Mouse (Mus musculus) gastrocnemius, adult 8-10 months (tissue): ENCODE results near the gene Bphl. TPM values are rescaled to one million over a fixed set of nuclear protein-coding genes. Genes with fewer than 3 reads are reported as not detected.
"Not testable (repeated sequence)": the region's sequence is repeated elsewhere in the genome, so short reads cannot be mapped to it uniquely, and the experiment has no call there.

Experiments used
- DNase-seq, 2 experiments: peaks; one replicate each; pipeline ENCODE4 v3.0.0; 2022; ENCODE audit warnings: low spot score in 2 of 2
- total RNA-seq, 4 experiments: library from RNA; stranded (reverse); gene quantifications; 2 replicates each; pipeline ENCODE4 v1.2.4; 2022

Gene Bphl
- total RNA-seq, 4 experiments from 2014 or later = 25.7 to 38.7 (median 28.8) TPM

DNA sequence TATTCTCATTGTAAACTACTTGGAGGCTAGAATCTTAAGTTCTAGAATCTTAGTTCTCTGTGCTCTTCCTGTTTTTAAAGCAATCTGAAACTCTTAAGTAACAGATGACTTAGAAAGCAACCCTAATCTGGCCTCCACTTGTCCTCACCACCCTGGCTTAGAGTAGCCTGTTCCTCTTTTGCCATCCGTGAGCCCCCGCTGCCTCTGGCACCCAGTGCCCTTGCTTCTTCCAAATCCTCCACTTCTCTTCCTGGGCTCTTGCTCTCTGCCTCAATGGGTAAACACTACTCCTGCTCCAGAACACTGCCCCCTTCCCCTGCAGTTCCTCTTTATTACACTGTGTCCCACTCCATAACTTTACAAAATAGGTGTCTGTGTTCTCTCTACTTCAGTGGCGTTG, 14.3 kb downstream of the Bphl start:
- no peak for DNase-seq

DNA sequence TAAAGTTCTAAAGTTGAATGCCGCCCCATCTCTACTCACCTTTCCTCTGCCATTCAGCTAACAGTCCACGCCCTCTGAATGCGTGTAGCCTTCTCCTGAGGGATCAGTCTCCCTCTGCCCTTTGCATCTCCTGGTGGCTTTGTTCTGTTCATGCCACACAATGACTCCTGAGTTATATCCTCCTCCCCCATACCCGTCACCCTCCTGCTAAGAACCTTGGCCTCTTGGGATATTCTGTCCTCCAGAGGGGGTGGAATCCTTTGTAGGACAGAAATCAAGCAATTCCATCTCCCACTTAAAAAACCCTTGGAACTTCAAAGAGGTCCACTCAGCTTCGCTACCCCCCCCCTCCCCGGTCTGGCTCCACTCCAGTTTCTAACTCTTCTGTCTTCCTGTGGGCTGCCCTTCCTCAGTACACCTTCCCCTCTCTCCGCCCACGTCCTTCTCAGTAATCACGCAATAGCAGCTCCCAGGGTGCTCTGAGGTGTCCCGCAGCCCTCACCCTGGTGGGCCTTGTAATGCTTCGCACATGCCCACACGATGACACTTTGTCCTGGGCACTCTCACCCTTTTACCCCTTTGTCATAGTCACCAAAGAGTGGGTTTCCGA, 16.4 kb downstream of the Bphl start:
- no peak for DNase-seq

DNA sequence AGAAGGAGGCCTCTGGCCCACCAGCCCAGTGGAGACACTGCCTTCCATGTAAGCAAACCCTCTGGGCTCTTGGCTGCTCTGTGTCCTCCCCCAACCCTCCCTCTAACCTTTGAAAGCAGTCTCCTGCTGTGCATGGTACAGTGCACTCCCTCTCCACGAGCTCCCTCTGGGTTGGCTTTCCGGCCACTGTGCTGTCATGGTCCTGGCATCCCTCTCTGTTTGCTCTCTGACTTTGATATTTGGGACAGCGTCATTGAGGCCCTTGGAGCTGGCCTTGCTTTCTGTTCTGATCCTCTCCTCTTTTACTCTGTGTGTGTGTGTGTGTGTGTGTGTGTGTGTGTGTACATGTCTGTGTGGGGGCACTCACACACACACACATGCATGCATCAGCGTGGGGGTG, 17.0 kb downstream of the Bphl start:
- no peak for DNase-seq

DNA sequence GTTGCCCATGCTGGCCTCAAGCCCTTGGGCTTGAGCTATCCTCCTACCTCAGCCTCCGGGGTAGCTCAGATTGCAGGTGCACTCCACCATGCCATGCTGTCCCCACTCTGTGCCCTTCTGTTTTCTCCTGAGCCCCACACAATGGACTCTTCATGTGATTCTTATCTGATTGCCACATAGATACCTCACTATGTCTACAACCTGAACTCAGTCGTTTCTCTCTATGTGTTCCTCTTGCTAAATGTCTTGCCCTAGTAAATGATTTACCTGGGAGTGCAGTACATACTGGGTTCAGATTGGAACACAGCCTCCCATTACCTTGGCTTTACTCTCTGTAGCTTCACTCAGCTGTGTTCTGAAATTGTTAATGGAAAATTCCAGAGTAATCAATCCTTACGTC, 17.6 kb downstream of the Bphl start:
- no peak for DNase-seq

DNA sequence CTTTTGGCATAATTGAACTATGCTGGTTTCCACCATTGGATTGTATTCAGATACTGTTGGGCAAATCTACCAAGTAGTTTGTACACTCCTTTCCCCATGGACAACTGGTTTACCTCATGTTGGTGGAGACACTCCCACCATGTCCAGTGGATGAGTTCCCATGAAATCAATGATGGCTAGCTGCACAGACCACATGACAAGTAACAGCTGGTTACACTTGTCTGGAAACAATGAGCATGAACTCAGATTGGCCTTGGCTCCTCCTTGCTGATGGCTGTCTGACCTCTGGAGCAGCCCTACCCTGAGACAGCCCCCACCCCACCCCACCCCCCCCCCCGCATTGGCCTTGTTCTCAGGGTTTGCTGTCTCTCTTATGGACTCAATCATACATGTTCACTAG, 19.9 kb downstream of the Bphl start:
- DNase-seq = no peak

DNA sequence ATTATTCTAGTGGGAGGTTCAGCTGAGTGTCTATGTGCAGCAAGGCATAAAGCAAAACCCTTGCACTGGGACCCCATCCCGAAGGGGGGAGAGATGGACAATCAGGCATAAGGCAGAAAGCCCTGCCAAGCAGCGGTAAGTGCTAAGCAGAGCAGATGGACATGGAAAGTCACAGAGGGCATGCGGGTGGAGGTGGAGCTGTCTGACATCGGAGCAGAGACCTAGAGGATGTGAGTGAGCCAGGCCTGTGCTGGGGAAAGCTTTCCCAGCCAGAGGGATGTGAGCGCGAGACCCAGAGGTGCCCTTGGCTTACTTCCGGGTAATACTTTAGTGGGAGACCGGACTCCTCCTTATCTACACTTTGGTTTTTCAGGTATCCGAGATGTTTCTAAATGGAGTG, 22.7 kb downstream of the Bphl start:
- DNase-seq = no peak

DNA sequence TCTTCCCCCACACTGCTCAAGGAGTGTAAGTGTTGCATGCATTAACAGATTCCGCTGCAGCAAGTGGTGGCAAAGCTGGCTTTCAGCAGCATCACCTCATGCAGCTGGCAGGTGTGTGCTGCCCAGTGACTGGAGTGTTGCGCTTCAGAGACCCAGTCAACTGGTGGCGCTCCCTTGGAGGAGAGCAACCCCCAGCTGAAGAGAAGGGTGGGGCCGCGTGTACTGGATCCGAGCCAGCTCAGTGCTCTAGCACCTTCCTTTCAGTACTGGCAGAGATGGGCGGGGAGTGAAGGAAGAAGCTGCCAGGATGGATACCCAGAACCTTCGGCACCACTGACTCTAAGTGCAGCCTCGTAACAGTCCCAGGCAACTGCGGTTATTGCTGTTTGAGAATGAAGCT, 25.1 kb downstream of the Bphl start:
- no peak for DNase-seq

DNA sequence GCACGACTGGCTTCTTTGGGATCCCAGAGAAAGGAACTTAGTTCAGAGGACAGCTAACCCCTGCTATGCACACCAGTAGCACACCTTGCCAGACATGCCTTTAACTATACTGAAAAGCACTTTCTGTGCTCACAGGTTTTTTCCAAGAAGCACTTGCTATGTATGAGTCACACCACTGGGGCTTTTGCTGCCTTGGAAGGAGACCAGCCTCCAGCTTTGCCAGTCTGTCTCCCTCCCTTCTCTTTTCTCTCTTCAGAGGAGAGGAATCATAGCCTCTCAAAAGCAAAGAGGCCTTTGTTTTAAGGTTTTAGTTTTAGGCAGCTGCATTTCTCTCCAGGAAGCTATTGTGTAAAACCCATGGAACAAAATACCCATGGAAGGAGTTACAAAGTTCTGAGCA, 29.0 kb downstream of the Bphl start:
- DNase-seq = no peak

DNA sequence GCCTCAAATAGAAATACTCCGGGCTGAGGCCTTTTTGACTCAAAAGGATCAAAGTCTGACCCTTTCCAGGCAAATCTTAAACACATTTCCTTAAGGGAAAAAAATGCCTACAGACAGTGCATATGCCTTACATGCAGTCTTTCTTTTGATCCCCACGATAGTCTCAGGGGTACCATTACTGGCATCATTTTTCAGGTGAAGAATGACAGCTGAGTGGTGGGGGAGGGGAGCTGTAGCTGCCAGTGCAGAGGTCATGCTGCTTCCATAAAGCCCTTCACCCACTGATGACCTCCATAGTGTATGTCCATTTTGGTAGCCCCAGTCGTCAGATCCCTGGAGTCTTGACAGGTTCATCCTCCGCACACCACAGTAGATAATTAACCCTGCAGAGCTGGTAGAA, 32.9 kb downstream of the Bphl start:
- DNase-seq = no peak

DNA sequence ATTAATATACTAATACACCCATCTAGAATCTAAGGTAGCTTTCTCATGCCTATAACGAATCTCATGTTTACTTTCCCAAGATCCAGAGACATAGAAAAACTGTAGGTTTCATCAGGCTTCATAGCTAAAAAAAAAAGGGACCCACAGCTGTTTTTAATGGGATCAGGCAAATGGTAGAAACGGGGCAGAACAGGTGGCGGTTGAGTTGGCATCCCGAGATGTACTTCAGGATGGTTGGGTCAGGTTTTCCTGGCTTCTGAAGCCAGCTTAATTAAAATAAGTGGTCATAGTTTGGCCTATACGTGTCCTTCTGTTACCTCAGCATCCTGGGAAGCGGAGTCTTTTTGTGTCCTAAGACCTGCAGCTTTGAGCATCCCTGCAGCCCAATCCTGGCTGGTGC, 34.4 kb downstream of the Bphl start:
- DNase-seq = no peak

DNA sequence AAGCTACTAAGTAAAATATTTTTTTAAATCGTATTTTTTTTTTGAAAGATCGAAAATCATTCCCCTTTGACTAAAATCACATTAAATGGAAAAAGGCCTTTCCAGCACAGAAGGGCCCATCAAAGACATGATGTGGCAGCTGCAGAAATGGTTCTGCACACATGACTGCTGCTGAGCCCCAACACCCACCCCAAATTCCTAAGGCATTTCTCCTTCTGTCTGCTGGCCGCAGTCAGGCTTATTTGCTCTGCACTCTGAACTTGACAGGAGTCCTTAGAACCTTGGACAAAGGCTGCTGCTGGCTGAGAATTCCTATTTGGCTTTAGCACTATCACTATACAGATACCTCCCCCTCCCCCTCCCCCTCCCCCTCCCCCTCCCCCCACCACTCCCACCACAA, 35.5 kb downstream of the Bphl start:
- DNase-seq = no peak

DNA sequence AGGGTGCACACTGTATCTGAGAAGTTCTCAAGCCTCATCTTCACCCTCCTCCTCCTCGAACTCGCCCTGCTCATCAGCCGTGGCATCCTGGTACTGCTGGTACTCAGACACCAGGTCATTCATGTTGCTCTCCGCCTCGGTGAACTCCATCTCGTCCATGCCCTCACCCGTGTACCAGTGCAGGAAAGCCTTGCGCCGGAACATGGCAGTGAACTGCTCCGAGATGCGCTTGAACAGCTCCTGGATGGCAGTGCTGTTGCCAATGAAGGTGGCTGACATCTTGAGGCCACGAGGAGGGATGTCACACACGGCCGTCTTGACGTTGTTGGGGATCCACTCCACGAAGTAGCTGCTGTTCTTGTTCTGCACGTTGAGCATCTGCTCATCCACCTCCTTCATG, 37.0 kb downstream of the Bphl start:
- not testable (repeated sequence) for DNase-seq

DNA sequence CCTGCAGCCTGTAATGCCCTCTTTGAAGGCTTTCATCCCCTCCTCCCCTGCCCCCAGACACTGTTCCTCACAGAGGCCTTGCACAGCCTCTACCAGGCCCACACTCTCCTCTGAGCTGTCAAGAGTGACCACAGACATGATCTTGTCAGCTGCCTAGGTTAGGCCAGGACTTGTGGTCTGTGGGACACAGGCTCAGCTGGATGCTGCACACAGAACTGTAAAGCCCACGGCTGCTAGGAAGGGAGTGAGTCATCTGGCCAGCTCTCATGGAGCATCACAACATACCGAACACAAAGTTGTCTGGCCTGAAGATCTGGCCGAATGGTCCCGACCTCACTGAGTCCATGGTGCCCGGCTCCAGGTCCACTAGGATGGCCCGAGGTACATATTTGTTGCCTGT, 38.5 kb downstream of the Bphl start:
- DNase-seq = not testable (repeated sequence)

DNA sequence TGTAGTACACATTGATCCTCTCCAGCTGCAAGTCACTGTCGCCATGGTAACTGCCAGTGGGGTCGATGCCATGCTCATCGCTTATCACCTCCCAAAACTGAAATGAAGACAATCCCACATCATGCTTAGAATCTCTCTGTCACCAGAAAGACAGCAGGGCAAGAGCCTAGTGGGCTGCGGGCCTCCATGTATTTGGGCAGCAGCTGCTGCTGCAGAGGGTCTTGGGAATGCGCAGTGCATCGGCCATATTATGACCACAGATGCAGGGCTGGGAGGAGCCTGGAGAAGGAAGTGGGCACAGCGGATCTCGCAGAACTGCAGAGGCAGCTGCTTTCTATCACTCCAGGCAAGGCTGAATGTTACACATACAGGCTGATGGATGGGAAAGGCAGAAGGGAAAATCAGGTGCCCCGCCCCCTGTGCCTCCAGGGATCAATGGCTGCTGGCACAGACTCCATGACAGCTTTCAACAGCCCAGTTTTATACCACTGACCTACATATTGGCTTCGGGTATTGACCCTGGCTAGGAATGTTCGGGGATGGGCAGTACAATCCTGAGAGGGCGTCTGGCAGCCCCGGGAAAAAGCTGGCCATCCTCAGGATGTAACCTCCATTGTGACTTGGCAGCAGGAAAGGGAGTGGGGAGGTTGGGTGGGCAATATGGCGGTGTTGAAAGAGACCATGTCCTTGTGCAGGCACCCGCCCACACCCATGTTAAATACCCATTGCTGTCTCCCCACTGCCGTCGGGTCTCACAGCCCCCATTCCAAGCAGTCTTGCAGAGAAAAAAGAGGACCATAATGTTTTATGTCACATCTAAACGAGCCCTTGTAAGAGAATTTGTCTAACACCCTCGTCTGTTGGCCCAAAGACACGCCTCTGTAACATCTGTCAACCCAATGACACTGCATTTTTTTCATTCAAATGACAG, 39.4 kb downstream of the Bphl start:
- no peak for DNase-seq

DNA sequence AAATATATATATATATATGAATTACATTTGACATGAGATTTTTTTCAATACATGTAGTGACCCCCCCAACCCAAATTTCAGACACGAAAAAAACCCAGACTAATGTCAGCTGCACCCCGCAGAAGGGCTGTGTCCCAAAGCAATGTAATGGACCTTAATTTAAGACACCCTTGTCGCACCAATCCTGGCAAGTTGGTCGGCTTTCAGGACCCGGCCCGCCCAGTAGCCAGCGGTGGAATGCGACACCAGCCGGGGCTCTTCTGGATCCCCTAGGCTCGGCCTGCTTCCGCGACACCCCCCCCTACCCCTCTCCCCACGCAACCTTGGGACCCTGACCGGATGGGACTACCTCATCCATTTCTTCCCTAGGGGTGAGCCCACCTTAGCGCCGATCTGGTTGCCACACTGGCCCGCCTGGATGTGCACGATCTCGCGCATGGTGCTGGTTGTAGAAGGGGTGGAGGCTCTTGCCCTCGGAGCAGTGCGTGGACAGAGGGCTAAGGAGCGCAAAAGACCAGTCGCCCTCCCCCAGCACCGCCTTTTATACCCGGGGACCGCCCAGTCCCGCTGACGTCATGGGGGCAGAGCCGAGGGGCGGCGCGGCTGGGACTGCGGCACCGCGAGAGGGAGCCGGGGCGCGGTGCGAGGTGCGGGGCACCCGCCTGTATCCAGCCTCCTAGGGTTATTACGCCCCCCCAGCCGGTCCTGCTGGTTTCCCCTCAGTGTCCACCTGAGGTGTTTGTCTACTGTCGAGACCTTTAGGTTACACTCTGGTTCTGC, 40.3 kb downstream of the Bphl start, which contains the start of gene Tubb2a:
TSS of gene Tubb2a (minus strand) at position 516 of the 780 bp plus-strand sequence.
- DNase-seq = peak; percentile 85 to 87

DNA sequence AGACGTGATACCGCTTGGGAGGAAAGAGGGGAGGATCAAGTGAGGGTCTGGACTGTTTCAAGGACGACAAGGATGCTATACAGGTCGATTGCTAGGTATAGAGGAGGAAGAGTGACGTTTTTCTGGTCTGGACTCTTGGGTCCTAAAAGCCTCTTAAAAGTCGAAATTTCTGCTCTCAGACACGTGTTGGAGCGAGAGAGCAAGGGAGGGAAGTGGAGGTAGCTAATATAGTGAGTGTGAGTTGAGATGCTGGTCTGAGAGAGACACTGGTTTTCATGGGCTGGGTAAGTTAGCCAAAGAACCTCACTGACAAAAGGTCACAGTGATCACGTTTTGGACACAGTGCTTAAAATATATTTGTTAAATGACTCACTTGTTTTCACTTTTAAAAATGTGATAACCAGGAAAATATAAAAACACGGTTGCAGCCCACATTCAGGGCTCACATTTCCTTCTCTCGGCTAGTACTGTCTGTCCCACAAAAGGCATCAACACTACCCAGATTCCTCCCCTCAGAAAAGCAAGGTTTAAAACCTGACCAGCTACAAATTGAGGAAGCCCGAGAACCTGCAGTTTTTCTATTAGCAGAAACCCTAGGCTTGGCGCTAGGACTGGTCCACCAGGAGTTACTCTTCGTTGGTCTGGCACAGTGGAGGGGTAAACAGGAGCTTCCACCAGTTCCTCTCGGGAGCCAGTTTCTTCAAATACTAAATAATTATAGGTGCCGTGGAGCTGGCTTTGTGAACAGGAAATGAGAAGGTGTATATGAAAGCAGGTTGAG, 41.3 kb downstream of the Bphl start:
- no peak for DNase-seq

DNA sequence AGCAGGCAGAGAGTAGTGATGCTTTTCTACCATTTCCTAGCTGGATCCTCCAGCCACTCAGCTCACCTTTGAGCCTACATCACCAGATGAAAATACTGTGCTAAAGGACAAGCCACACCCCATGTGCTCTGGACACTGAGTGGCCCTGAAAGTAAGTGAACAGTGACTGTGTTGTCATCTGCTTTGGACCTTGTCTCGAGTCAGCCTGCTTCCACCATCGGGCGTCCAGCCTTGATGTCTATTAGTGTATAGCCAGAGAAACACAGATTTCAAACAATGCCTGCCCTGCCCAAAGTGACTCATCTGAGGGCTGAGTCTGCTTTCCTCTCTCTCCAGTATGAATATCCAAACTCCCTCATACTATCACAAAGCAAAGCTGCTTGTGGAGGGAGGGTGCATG, 42.4 kb downstream of the Bphl start:
- DNase-seq = no peak

DNA sequence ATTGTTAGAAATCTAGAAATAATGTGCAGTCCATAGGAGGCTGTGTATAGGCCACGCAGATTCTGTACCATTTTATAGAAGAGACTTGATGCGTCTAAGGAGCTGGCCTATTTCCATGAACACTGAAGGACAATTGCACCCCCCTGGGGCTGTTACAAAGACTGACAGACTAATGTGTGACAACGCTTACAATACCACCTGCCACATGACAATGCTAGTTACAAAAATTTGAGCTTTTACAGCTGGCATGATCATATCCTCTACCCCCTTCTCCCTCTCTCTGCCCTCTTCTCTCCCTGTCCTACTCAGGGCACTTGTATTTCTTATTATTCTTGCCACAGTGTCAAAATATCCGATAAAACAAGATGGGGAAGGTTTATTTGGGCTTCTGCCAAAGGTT, 44.5 kb downstream of the Bphl start:
- DNase-seq = no peak

DNA sequence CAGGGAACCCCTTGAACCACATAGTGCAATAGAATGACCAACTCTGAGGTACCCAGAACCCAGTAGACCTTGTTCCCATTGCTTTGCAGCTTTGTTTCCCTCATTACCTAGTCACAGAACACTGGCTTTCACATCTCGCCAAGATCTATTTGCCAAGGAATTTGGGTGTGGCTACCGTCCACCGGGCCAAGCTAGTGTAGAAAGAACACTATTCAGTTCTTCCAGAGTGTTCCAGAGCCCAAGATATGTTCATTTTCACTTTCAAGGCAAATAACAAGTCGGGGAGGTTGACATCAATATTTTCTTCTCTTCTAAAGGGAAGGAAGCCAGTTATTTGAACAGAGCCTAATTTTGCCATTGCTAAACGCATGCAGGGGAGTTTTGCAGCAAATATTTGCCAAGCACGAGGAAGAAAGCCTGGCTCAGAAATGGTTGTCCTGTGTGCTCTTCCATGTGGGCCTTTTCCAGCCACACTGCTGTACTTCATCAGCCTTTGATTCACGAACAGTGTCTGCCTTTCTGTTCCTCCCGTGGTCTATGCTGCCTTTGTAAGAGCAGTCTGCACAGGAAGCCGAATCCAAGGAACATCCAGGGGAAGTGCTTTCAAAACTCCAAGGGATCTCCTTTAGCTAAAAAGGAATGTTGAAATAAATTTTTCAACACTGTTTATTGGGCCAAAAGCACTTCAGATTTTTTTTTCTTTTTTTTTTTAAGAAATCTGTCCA, 46.8 kb downstream of the Bphl start:
- peak; percentile 45 to 51 for DNase-seq

DNA sequence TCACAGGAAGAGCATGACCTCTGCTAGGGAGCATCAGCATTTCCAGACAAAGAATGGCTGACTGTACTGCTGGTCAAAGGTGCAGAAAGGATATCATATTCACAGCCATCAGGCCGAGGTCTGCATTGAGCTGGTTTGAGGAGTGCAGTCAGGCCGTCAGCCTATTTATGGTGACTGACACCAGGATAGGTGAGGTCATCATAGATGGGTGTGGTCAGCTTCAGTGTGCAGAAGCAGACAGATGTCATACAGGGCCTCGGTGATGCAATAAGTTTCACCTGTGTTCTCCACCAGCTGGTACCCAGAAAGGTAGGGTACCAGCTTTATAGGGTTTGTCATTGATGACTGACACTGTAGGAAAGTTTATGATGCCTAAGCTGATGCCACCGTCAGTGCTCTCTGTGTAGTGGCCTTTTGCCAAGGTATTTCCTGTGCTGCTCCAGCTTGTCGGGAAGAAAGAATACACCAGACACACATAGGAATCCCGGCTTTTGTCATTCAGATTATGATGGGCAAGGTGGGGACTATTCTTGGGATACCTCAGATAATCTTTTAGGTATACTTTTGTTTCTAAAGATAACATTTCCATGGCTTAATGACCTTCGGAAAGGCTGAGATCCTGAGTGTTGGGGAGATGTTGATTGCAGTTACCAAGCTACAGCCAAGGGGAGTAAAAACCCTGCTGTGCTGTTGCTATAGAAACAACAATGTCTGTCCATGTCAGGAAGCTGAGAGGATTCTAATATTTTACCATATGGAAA, 49.8 kb downstream of the Bphl start:
- no peak for DNase-seq
